Mouse (Mus musculus) embryonic fibroblast, embryonic 13.5 days (primary cell): ENCODE results near the gene Poc1b. TPM values are rescaled to one million over a fixed set of nuclear protein-coding genes. Genes with fewer than 3 reads are reported as not detected.

ENCODE experiments used
- H3K27ac ChIP-seq: 2 replicates; pipeline ENCODE4 v1.5.1; 2012; ENCODE audit warnings: low read length, control low read depth, inconsistent platforms; ENCODE audit not compliant: insufficient read depth
- H3K4me1 ChIP-seq: 2 replicates; pipeline ENCODE4 v1.6.1; 2011; ENCODE audit warnings: low read length; ENCODE audit not compliant: control insufficient read depth, insufficient read depth
- H3K4me3 ChIP-seq: 2 replicates; pipeline ENCODE4 v1.5.1; 2011; ENCODE audit warnings: mild to moderate bottlenecking, control low read depth, low read length; ENCODE audit not compliant: insufficient read depth
- CTCF ChIP-seq: IDR thresholded peaks from 2 replicates; pipeline ENCODE4 v1.5.1; 2011; ENCODE audit warnings: mild to moderate bottlenecking, control low read depth, low read length, moderate library complexity, borderline replicate concordance; ENCODE audit not compliant: insufficient read depth
- POLR2A ChIP-seq: IDR thresholded peaks from 2 replicates; pipeline ENCODE4 v1.6.1; 2011; ENCODE audit warnings: low read depth, mild to moderate bottlenecking, control low read depth, low read length, moderate library complexity
- polyA plus RNA-seq: library from polyadenylated mRNA; stranded (reverse); fragments of >200 nt; gene quantifications from 2 replicates; pipeline ENCODE4 v1.2.4, GENCODE M21; 2011; ENCODE audit warnings: low read depth; ENCODE audit not compliant: missing spikeins, insufficient read length

The Poc1b gene
- polyA plus RNA-seq, 1 experiment, result 21.9 TPM

DNA sequence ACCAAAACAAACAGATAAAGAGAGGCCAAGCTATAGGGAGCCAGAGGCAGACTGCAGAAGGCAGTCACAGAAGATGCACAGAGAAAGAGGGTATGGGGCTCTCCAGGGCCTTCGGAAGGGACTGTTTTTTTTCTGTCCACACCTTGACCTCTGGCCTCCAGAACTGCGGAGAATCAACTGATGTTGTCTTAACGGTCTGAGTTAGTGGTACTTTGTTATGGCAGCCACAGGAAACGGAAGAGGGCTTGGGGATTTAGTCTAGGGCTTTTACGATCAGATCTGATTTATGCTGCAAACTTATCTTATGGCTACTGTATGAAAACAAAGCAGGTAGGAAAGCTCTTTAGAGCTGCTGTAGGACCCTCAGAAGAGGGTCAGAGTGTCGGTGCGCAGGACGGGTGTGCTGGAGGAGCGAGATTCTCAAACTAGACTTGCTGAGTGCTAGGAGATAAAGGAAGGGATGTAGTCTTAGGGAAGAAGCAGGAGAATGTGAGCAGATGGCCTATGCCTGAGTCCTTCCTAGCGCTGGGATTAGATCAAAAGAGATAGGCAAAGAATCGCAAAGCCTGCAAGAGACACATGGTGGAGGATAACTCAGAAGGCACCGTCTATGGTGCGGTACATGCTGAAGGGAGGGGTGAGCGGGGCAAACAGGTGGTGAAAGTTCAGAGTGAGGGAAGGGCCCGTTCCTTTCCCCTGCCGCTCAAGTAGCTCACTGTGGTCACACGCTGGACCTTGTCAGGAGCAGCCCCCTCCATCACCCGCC is 8.8 kb downstream of the Poc1b start:
- H3K4me3 ChIP-seq, result no peak overlapping the region
- H3K27ac ChIP-seq, result no peak overlapping the region
- H3K4me1 ChIP-seq, result no peaks in the 10 kb centered on the region
- TF ChIP-seq POLR2A (no peak), CTCF (no peak)

DNA sequence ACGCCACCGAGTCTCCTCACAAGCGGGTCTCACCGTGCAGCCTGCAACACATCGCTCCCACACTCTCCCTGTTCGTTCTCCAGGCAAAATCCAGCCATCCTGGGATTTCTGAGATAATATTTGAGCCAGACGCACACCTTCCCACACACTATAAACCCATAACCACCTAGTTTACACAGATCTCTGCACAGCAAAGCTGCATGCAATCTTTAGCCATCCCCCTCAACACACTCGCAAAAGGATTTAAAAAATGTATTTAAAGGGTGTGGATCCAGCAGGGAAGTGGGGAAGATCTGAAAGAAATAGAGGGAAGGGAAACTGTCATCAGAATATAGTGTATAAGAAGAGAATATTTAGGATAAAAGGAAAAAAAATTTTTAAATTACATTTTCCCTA is 9.4 kb downstream of the Poc1b start:
- no peak for TF ChIP-seq CTCF
- TF ChIP-seq POLR2A, result no peak
- Histone ChIP-seq H3K4me1 (no peaks in the 10 kb centered on the region), H3K4me3 (no peak overlapping the region), H3K27ac (no peak overlapping the region)

DNA sequence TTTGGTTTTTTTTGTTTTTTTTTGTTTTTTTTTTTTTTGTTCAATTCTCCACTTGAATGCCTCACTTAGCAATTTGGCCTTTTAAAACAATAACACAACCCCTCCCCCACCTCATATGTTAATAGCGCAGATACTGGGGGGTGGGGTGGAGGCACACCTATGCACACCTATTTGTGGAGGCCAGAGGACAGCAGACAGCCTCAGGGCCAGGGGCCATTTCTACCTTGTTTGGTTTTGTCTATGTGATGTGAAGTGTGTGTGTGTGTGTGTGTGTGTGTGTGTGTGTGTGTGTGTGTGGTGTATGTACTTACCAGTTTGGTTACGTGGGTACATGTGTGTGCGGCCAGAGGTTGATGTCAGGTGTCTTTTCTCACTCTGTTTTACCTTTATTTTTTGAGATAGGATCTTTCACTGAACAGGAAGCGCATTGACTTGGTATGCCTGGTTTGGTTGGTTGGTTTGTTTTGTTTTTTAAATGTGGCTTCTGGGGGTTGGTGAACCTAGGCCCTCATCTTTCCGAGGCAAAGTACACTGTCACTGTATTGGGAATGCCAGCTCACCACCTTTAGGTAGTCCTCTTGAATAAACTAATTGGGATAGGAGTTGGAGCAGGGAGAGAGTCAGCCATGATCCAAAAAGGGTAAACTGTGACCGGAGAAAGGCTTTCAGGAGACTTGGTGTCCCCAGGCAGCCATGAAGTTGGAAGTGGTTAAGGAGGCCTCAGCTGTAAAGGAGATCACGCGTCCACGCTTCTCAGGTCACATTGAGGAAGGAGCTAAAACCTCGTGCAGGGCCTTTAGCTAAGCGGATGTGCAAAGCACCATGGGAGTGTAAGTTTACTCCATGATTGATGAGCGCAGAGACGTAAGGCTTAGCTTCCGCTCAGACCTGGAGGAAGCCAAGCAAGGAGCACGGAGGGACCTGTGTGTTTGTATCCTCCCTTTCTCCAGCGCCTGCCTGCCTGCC is 10.1 kb downstream of the Poc1b start:
- no peaks in the 10 kb centered on the region for H3K4me1 ChIP-seq
- no peak overlapping the region for H3K27ac ChIP-seq
- TF ChIP-seq POLR2A (no peak), CTCF (no peak)

DNA sequence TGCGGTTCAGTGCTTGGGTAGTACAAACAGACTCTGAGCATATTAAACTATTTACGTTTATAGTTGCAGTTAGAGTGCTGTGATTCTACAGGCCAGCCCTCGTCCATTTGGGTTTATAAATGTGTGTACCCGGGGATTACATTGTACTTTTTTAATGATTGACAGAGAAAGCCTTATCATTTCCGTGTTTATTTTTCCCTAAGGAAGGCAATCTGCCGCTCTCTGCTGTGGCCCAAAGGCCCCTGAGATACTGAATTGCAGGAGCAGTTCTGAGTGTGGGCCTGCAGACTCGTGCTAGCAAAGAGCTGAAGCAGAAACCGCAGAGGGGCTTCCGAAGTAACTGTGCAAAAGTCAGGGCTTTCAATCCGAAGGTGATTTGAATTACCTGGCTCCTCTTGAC is 11.0 kb downstream of the Poc1b start:
- Histone ChIP-seq H3K4me3 (no peak overlapping the region), H3K27ac (no peak overlapping the region), H3K4me1 (no peaks in the 10 kb centered on the region)
- TF ChIP-seq POLR2A (no peak), CTCF (no peak)

More for the DNA sequence above, 10.1 kb downstream of the Poc1b start:
- H3K4me3 ChIP-seq, result no peak overlapping the region

DNA sequence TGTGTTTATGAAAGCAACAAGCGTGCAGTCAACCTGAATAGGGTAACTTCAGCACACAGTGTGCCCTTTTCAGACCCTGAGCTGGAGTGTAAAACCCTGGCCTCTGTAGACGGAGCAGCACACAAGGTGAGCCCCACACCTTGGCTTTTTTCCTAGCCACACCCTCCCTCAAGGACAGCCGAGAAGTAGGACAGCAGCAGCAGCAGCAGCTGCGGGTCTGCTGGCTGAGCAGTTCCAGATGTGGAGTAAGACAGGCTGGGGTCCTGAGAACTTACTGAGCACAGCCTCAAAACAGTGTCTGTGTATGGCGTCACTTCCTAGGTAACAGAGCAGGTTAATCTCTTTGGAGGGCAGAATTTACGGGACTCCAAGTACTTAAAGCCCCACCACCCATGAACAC is 11.9 kb downstream of the Poc1b start:
- no peak for TF ChIP-seq CTCF
- no peak for TF ChIP-seq POLR2A
- no peaks in the 10 kb centered on the region for H3K4me1 ChIP-seq
- no peak overlapping the region for H3K4me3 ChIP-seq
- no peak overlapping the region for H3K27ac ChIP-seq

DNA sequence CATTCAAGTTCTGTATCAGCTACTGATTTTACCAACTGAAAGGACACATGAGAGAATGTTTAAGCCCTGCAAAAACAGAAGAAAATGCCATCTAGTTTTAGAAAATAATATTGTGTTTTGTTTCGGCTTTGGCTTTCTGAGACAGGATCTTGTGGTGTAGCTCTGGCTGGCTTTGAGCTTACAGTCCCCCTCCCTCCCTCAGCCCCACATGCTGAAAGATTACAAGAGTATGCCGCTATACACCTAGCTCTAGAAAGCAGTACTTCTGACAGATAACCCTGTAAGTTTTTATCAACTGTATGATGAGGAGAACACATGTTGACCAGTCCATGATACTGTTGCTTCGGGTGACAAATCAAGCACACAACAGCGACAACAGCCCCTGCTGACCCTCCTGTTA is 12.6 kb downstream of the Poc1b start:
- no peak overlapping the region for H3K27ac ChIP-seq
- H3K4me3 ChIP-seq, result no peak overlapping the region
- no peak for TF ChIP-seq CTCF
- TF ChIP-seq POLR2A, result no peak
- H3K4me1 ChIP-seq, result no peaks in the 10 kb centered on the region

DNA sequence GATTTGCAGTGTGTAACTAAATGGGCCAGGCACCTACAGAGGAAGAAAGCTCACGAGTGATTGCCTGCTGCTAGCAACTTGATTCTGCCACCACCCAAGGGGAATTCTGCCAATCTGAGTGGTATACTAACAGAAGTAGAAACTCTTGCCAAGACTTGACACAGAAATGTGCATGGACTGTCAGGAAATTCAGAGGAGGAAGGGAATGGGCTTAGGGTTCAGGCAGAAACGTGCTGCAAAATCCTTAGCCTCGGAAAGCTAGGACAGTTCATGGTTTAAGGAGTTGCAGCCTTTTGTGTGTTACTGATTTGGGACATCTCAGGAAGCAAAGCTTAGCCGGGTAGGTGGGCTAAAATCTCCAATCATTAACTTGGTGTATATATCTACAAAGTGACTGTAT is 19.4 kb downstream of the Poc1b start, which contains the start of gene Phxr2:
TSS of gene Phxr2 (minus strand) at position 101 of the 400 bp plus-strand sequence.
- no peak within 1 kb of the TSS for H3K4me3 ChIP-seq
- TF ChIP-seq CTCF, result no peak
- no peak for TF ChIP-seq POLR2A
- H3K4me1 ChIP-seq, result no peaks in the 10 kb centered on the region
- H3K27ac ChIP-seq, result no peak within 1 kb of the TSS

DNA sequence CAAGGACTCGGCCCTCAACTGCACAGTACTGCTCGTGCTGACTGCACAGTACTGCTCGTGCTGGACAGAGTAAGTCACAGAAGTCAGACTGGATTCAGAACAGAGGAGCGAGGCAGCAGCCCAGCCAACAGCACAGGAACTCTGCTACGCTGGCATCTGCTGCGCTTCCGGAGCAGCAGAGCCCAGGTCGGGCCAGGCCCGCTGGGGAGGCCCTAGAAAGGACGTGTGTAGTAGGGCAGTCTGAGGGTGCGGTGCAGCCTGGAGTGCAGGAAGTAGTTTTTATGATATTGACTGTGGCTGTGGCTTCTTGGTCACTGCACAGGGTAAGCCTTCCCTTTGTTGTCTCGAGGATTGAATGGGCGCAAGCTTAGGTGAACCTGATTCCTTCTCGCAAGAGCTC is 20.1 kb downstream of the Poc1b start:
- no peaks in the 10 kb centered on the region for H3K4me1 ChIP-seq
- no peak overlapping the region for H3K4me3 ChIP-seq
- TF ChIP-seq CTCF (no peak), POLR2A (no peak)
- no peak overlapping the region for H3K27ac ChIP-seq

DNA sequence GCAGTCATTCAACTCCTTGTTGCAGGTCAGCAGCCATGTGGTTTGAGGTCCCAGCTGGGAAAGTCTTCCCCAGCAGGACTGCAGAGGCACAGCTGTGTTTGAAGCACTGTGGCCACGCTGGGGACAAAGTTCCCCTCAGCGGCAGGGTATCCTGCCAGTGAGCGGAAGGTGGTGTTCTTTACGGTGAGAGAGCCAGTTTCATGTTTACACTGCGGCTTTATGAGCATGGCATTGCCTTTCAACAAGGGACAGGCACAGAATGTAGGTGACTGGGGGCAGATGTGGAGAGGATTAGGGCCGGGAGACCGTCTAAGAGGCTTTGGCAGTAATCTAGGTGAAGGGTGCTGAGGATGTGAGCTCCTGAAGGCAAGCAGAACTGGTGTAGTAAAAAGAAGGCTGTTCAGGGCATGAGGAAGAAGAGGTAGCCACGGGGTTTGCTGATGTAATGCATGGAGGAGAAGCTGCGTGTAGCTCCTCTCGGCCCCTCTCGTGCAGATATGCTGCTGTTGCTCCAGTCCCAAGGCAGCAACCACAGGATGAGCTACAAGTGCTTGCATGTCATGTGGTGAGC is 20.9 kb downstream of the Poc1b start:
- no peak for TF ChIP-seq POLR2A
- no peak for TF ChIP-seq CTCF
- no peak overlapping the region for H3K27ac ChIP-seq

More for the DNA sequence above, 20.9 kb downstream of the Poc1b start:
- no peaks in the 10 kb centered on the region for H3K4me1 ChIP-seq
- no peak overlapping the region for H3K4me3 ChIP-seq
